Mouse (Mus musculus) kidney, embryonic 16.5 days (tissue): ENCODE measurements around the gene 2810006K23Rik. TPM values are rescaled to one million over a fixed set of nuclear protein-coding genes. Genes with fewer than 3 reads are reported as not detected.
"Not testable (repeated sequence)": the region's sequence is repeated elsewhere in the genome, so short reads cannot be mapped to it uniquely, and the experiment has no call there.

ENCODE experiments used
- ATAC-seq: fragments of 200-750 bp; cut with Nextera tagmentation; 2 replicates; pipeline ENCODE4 v1.8.0; 2017; ENCODE audit warnings: moderate TSS enrichment; ENCODE audit not compliant: low FRiP score, low TSS enrichment
- H3K27ac ChIP-seq: fragments of 300-500 bp; sonication (generic); 2 replicates; pipeline ENCODE4 v1.5.1; 2014; ENCODE audit warnings: low read length
- H3K27me3 ChIP-seq: fragments of 300-500 bp; sonication (generic); 2 replicates; pipeline ENCODE4 v1.6.1; 2014; ENCODE audit warnings: low read length, control low read depth, mixed read lengths; ENCODE audit not compliant: insufficient read depth
- H3K36me3 ChIP-seq: fragments of 300-500 bp; sonication (generic); 2 replicates; pipeline ENCODE4 v1.6.1; 2014; ENCODE audit warnings: low read length, control low read depth, mixed read lengths; ENCODE audit not compliant: insufficient read depth
- H3K4me1 ChIP-seq: fragments of 300-500 bp; sonication (generic); 2 replicates; pipeline ENCODE4 v1.6.1; 2014; ENCODE audit warnings: low read length, control low read depth, mixed read lengths; ENCODE audit not compliant: insufficient read depth
- H3K4me2 ChIP-seq: fragments of 300-500 bp; sonication (generic); replicated peaks from 2 replicates; pipeline ENCODE4 v1.6.1; 2014; ENCODE audit warnings: low read depth, low read length
- H3K4me3 ChIP-seq: fragments of 300-500 bp; sonication (generic); 2 replicates; pipeline ENCODE4 v1.5.1; 2014; ENCODE audit warnings: mild to moderate bottlenecking, low read length
- H3K9ac ChIP-seq: fragments of 300-500 bp; sonication (generic); replicated peaks from 2 replicates; pipeline ENCODE4 v1.6.1; 2014; ENCODE audit warnings: low read length
- H3K9me3 ChIP-seq: fragments of 300-500 bp; sonication (generic); 2 replicates; pipeline ENCODE4 v1.6.1; 2016; ENCODE audit warnings: low read length, control low read depth
- WGBS: fragments of 180-500 bp; shearing (Covaris S2); extraction: QIAGEN DNeasy Blood & Tissue Kit; methylation state at CpG from one replicate; pipeline ENCODE4 v1.1.7; 2014; 5-methylcytosine and 5-hydroxymethylcytosine counted together
- polyA plus RNA-seq: library from polyadenylated mRNA; unstranded; fragments of >200 nt; fragmentation: Nextera tagmentation; extraction: Ambion mirVana; gene quantifications from 2 replicates; pipeline ENCODE4 v1.2.1, GENCODE M21; 2015

The 2810006K23Rik gene
- polyA plus RNA-seq, 1 experiment from 2014 or later: 18.5 TPM

GRCm38 (mm10) chr5:124337909-124338308, 10.0 kb downstream of the 2810006K23Rik start:
- Histone ChIP-seq H3K27ac (peak overlapping the region; percentile 43; the same call in 1 of the 2 replicates), H3K36me3 (peaks cover 3% of the 10 kb centered on the region; the same call in 1 of the 2 replicates), H3K9me3 (no peaks in the 10 kb centered on the region), H3K9ac (no peak overlapping the region), H3K4me1 (peaks cover 29% of the 10 kb centered on the region), H3K27me3 (no peaks in the 10 kb centered on the region), H3K4me2 (no peak overlapping the region), H3K4me3 (no peak overlapping the region)
- WGBS: 27% methylated on average over 9 of the region's 9 CpGs
- peak; percentile 21; the same call in 1 of the 2 replicates for ATAC-seq

GRCm38 (mm10) chr5:124338791-124339190, 10.9 kb downstream of the 2810006K23Rik start:
- Histone ChIP-seq H3K4me3 (no peak overlapping the region), H3K9ac (no peak overlapping the region), H3K27me3 (no peaks in the 10 kb centered on the region), H3K27ac (no peak overlapping the region), H3K9me3 (no peaks in the 10 kb centered on the region), H3K4me1 (peaks cover 25% of the 10 kb centered on the region), H3K4me2 (no peak overlapping the region), H3K36me3 (peaks cover 3% of the 10 kb centered on the region; the same call in 1 of the 2 replicates)
- no peak for ATAC-seq
- WGBS: 90% methylated on average over 8 of the region's 8 CpGs

DNA sequence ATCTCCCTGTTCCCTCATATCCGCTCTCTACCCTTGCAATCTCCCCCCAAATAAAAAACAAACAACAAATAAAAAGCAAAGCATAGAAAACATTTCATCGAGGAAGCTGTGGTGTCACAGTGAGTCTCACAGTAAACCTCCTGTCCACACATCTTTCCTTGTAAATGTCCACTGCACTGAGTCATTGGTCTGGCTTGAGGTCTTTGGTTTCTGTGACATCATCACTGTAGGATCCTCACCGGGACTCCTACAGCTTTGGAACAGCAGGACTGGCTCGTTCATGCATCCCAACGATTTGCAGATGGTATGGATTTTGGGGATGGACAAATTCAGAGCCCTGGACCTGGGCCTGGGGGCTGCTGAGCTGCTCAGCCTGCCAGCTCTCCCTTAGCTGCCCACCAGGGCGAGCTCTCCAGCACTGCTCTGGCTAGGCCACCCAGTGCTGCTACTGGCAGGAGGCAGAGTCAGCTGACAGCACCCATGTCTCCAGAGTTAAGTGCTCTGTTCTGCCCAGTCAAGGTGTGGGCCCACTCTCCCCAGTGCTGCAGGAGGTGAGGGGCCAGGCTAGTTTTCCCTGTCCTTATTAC, 14.0 kb downstream of the 2810006K23Rik start:
- not testable (repeated sequence) for H3K27ac ChIP-seq, H3K9ac ChIP-seq, H3K27me3 ChIP-seq, H3K4me2 ChIP-seq, H3K4me3 ChIP-seq, H3K9me3 ChIP-seq
- Histone ChIP-seq H3K36me3 (peaks cover 23% of the 10 kb centered on the region), H3K4me1 (peaks cover 13% of the 10 kb centered on the region; the same call in 1 of the 2 replicates)
- ATAC-seq: peak; percentile 47; the same call in 1 of the 2 replicates
- WGBS: 58% methylated on average over 6 of the region's 6 CpGs

GRCm38 (mm10) chr5:124342897-124343296, 15.0 kb downstream of the 2810006K23Rik start:
- Histone ChIP-seq H3K27ac (no peak overlapping the region), H3K36me3 (peaks cover 25% of the 10 kb centered on the region), H3K4me3 (no peak overlapping the region), H3K4me2 (no peak overlapping the region), H3K9ac (no peak overlapping the region), H3K27me3 (no peaks in the 10 kb centered on the region), H3K9me3 (no peaks in the 10 kb centered on the region), H3K4me1 (peaks cover 4% of the 10 kb centered on the region; the same call in 1 of the 2 replicates)
- WGBS: 81% methylated on average over 8 of the region's 8 CpGs
- no peak for ATAC-seq

DNA sequence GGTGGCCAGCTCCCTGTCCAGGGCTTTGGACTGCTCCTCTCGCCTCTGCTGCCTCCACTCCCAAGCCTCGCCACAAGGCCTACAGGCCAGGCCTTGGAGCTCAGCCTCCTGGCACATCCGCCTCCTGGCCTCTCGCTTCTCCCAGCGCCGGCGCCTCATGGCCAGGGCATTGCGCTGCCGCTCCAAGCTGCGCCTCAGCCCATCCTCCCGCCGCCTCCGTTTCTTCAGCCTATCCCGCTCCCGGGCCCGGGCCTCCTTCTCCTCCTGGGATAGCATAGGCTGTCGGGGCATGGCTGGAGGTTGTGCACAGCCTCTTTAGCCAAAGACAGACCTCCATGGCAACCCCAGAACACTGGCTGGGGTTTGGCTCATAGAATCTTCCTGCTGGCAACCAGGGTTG, 21.3 kb downstream of the 2810006K23Rik start:
- H3K27ac ChIP-seq: no peak overlapping the region
- no peak overlapping the region for H3K9ac ChIP-seq
- H3K4me3 ChIP-seq: no peak overlapping the region
- H3K4me1 ChIP-seq: peaks cover 20% of the 10 kb centered on the region
- H3K36me3 ChIP-seq: peaks cover 36% of the 10 kb centered on the region
- no peaks in the 10 kb centered on the region for H3K27me3 ChIP-seq
- WGBS: 94% methylated on average over 17 of the region's 17 CpGs
- no peaks in the 10 kb centered on the region for H3K9me3 ChIP-seq
- no peak for ATAC-seq
- H3K4me2 ChIP-seq: no peak overlapping the region

- no peak overlapping the region for H3K4me2 ChIP-seq
- ATAC-seq: no peak
These were observed 22.5 kb downstream of the 2810006K23Rik start for GRCm38 (mm10) chr5:124350350-124350749.

GRCm38 (mm10) chr5:124351111-124351560, 23.2 kb downstream of the 2810006K23Rik start:
- peak; percentile 52 for ATAC-seq
- peak overlapping the region; percentile 98 for H3K27ac ChIP-seq
- peak overlapping the region; percentile 98 for H3K4me2 ChIP-seq
- H3K36me3 ChIP-seq: peaks cover 27% of the 10 kb centered on the region
- H3K9me3 ChIP-seq: no peaks in the 10 kb centered on the region
- H3K4me3 ChIP-seq: peak overlapping the region; percentile 71
- WGBS: 10% methylated on average over 7 of the region's 7 CpGs
- peak overlapping the region; percentile 100 for H3K9ac ChIP-seq
- H3K27me3 ChIP-seq: no peaks in the 10 kb centered on the region
- H3K4me1 ChIP-seq: peaks cover 25% of the 10 kb centered on the region

More at GRCm38 (mm10) chr5:124350350-124350749, 22.5 kb downstream of the 2810006K23Rik start:
- 81% methylated on average over 2 of the region's 2 CpGs for WGBS
- Histone ChIP-seq H3K27ac (0 out of 2 replicates have a peak overlapping the region, but pooled peaks have one; percentile 98), H3K9ac (no peak overlapping the region), H3K4me3 (no peak overlapping the region), H3K36me3 (peaks cover 29% of the 10 kb centered on the region), H3K4me1 (peaks cover 22% of the 10 kb centered on the region), H3K9me3 (no peaks in the 10 kb centered on the region), H3K27me3 (no peaks in the 10 kb centered on the region)

GRCm38 (mm10) chr5:124351604-124352003, 23.7 kb downstream of the 2810006K23Rik start:
- no peaks in the 10 kb centered on the region for H3K9me3 ChIP-seq
- H3K4me1 ChIP-seq: peaks cover 25% of the 10 kb centered on the region
- H3K9ac ChIP-seq: peak overlapping the region; percentile 100
- WGBS: 33% methylated on average over 3 of the region's 3 CpGs
- H3K4me3 ChIP-seq: peak overlapping the region; percentile 71
- H3K27ac ChIP-seq: peak overlapping the region; percentile 98
- no peaks in the 10 kb centered on the region for H3K27me3 ChIP-seq
- no peak for ATAC-seq
- H3K36me3 ChIP-seq: peaks cover 22% of the 10 kb centered on the region
- H3K4me2 ChIP-seq: peak overlapping the region; percentile 98

- peaks cover 25% of the 10 kb centered on the region for H3K4me1 ChIP-seq
- under 1% methylated on average over 27 of the region's 30 CpGs for WGBS
- ATAC-seq: peak; percentile 90
These were observed 24.4 kb downstream of the 2810006K23Rik start for GRCm38 (mm10) chr5:124352141-124352920.

More at GRCm38 (mm10) chr5:124352141-124352920, 24.4 kb downstream of the 2810006K23Rik start:
- H3K27ac ChIP-seq: peak overlapping the region; percentile 98
- H3K4me3 ChIP-seq: peak overlapping the region; percentile 71
- no peaks in the 10 kb centered on the region for H3K9me3 ChIP-seq
- H3K4me2 ChIP-seq: peak overlapping the region; percentile 98
- no peaks in the 10 kb centered on the region for H3K27me3 ChIP-seq
- peak overlapping the region; percentile 100 for H3K9ac ChIP-seq
- H3K36me3 ChIP-seq: peaks cover 18% of the 10 kb centered on the region
